Mouse (Mus musculus) midbrain, postnatal 0 days (tissue): ENCODE measurements around the gene Cpne2. TPM values are rescaled to one million over a fixed set of nuclear protein-coding genes. Genes with fewer than 3 reads are reported as not detected.

Experiments used
- ATAC-seq: fragments of 200-750 bp; cut with Nextera tagmentation; 2 replicates; pipeline ENCODE4 v1.8.0; 2017; ENCODE audit warnings: moderate number of reproducible peaks, mild to moderate bottlenecking, moderate TSS enrichment, moderate library complexity; ENCODE audit not compliant: low FRiP score
- DNase-seq: peaks from one replicate; pipeline ENCODE4 v3.0.0-alpha.2; 2015; ENCODE audit warnings: low spot score
- H3K27ac ChIP-seq: fragments of 300-500 bp; sonication (generic); 2 replicates; pipeline ENCODE4 v1.5.1; 2014; ENCODE audit warnings: low read depth, mild to moderate bottlenecking, low read length, mixed read lengths
- H3K27me3 ChIP-seq: fragments of 300-500 bp; sonication (generic); 2 replicates; pipeline ENCODE4 v1.6.1; 2014; ENCODE audit warnings: low read length, control low read depth, mixed read lengths; ENCODE audit not compliant: insufficient read depth
- H3K36me3 ChIP-seq: fragments of 300-500 bp; sonication (generic); 2 replicates; pipeline ENCODE4 v1.6.1; 2014; ENCODE audit warnings: low read length, control low read depth, mixed read lengths; ENCODE audit not compliant: insufficient read depth
- H3K4me1 ChIP-seq: fragments of 300-500 bp; sonication (generic); 2 replicates; pipeline ENCODE4 v1.6.1; 2014; ENCODE audit warnings: mild to moderate bottlenecking, control low read depth, antibody characterized with exemption, low read length, mixed read lengths; ENCODE audit not compliant: insufficient read depth
- H3K4me2 ChIP-seq: fragments of 300-500 bp; sonication (generic); 2 replicates; pipeline ENCODE4 v1.6.1; 2014; ENCODE audit warnings: low read depth, mild to moderate bottlenecking, low read length, mixed read lengths; ENCODE audit not compliant: poor library complexity, severe bottlenecking
- H3K4me3 ChIP-seq: fragments of 300-500 bp; sonication (generic); 2 replicates; pipeline ENCODE4 v1.5.1; 2014; ENCODE audit warnings: low read depth, mild to moderate bottlenecking, low read length, moderate library complexity
- H3K9ac ChIP-seq: fragments of 300-500 bp; sonication (generic); replicated peaks from 2 replicates; pipeline ENCODE4 v1.6.1; 2014; ENCODE audit warnings: mild to moderate bottlenecking, low read length, moderate library complexity, mixed read lengths; ENCODE audit not compliant: poor library complexity, severe bottlenecking
- H3K9me3 ChIP-seq: fragments of 300-500 bp; sonication (generic); 2 replicates; pipeline ENCODE4 v1.6.1; 2016; ENCODE audit warnings: low read length, control low read depth
- CTCF ChIP-seq: IDR thresholded peaks from 2 replicates; pipeline ENCODE4 v1.5.1; 2016; ENCODE audit warnings: antibody characterized with exemption, mild to moderate bottlenecking
- WGBS: fragments of 180-500 bp; shearing (Covaris S2); extraction: QIAGEN DNeasy Blood & Tissue Kit; methylation state at CpG from one replicate; pipeline ENCODE4 v1.1.7; 2014; 5-methylcytosine and 5-hydroxymethylcytosine counted together
- polyA plus RNA-seq: library from polyadenylated mRNA; unstranded; fragments of >200 nt; fragmentation: Nextera tagmentation; extraction: Ambion mirVana; gene quantifications from 2 replicates; pipeline ENCODE4 v1.2.1, GENCODE M21; 2015
- total RNA-seq: library from RNA; depleted of rRNA; stranded (reverse); fragments of >200 nt; gene quantifications from 2 replicates; pipeline ENCODE4 v1.2.3, GENCODE M21; 2014

Gene Cpne2
- total and polyA plus RNA-seq, 2 experiments from 2014 or later = 43.3 to 46.3 TPM

- ATAC-seq (no peak), DNase-seq (peak; percentile 51)
- Histone ChIP-seq H3K9me3 (no peaks in the 10 kb centered on the region), H3K27me3 (0 out of 2 replicates have a peak, but pooled peaks cover 7% of the 10 kb centered on the region), H3K9ac (no peak overlapping the region), H3K36me3 (no peaks in the 10 kb centered on the region), H3K4me1 (no peaks in the 10 kb centered on the region; the same call in 1 of the 2 replicates), H3K4me2 (no peak overlapping the region), H3K27ac (no peak overlapping the region), H3K4me3 (no peak overlapping the region)
- no peak for TF ChIP-seq CTCF
- 60% methylated on average over 2 of the region's 2 CpGs for WGBS
These were observed 4.7 kb downstream of the Cpne2 start for GRCm38 (mm10) chr8:94537456-94537855.

DNA sequence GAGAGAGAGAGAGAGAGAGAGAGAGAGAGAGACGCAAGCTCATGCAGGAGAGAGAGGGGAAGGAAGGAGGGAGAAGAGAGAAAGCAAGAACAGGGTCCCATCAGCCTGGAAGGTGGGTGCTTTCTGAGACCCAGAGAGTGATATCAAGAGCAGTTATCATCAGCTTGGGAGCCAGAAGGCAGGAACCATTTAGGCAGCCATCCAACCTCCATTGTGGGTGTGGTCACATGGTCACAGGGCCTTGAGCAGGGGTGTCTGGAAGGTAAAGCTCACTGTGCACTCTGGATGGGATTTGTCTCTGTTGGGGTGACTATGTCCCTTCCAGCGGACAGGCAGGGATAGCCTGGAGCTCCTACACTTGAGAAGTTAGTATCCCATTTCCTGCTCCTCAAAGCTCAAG is 7.2 kb downstream of the Cpne2 start:
- Histone ChIP-seq H3K4me2 (no peak overlapping the region), H3K9me3 (no peaks in the 10 kb centered on the region), H3K4me1 (no peaks in the 10 kb centered on the region), H3K27ac (no peak overlapping the region), H3K4me3 (no peak overlapping the region), H3K9ac (no peak overlapping the region), H3K27me3 (no peaks in the 10 kb centered on the region), H3K36me3 (no peaks in the 10 kb centered on the region)
- TF ChIP-seq CTCF = no peak
- no peak for ATAC-seq
- no peak for DNase-seq
- WGBS = 72% methylated on average over 2 of the region's 2 CpGs

GRCm38 (mm10) chr8:94540889-94541795 is 8.4 kb downstream of the Cpne2 start:
- no peak overlapping the region for H3K4me2 ChIP-seq
- WGBS = 68% methylated on average over 18 of the region's 18 CpGs
- H3K27me3 ChIP-seq = no peaks in the 10 kb centered on the region
- H3K27ac ChIP-seq = no peak overlapping the region
- no peaks in the 10 kb centered on the region for H3K4me1 ChIP-seq
- H3K36me3 ChIP-seq = no peaks in the 10 kb centered on the region
- no peaks in the 10 kb centered on the region for H3K9me3 ChIP-seq
- ATAC-seq (no peak), DNase-seq (no peak)
- H3K9ac ChIP-seq = no peak overlapping the region
- no peak for TF ChIP-seq CTCF
- H3K4me3 ChIP-seq = no peak overlapping the region

DNA sequence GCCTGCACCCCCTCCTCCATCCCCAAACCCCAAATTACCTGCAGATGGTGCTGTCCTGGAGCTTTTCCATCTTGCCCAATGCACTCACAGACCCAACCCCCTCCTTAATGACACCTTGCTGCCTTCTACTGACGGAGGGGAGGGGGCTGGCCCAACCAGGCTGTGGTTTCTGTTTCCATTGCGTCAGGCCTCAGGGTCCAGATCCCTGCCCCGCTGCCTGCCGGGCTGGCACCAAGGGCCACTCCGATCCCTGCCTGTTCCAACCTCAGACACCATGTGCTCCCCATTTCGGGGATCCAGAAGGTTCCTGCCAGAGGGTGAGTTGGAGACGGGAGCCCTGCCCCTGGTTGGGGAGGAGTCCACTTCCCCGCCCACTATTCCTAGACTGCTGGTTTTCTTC is 11.2 kb downstream of the Cpne2 start:
- H3K9ac ChIP-seq = no peak overlapping the region
- H3K4me3 ChIP-seq = no peak overlapping the region
- H3K4me2 ChIP-seq = no peak overlapping the region
- H3K36me3 ChIP-seq = no peaks in the 10 kb centered on the region
- H3K27ac ChIP-seq = no peak overlapping the region
- TF ChIP-seq CTCF = no peak
- ATAC-seq (0 out of 2 replicates have a peak, but pooled peaks have one; percentile 12), DNase-seq (no peak)
- no peaks in the 10 kb centered on the region for H3K27me3 ChIP-seq
- no peaks in the 10 kb centered on the region for H3K9me3 ChIP-seq
- H3K4me1 ChIP-seq = no peaks in the 10 kb centered on the region
- 83% methylated on average over 8 of the region's 8 CpGs for WGBS

GRCm38 (mm10) chr8:94549041-94549440 is 16.3 kb downstream of the Cpne2 start:
- no peaks in the 10 kb centered on the region for H3K27me3 ChIP-seq
- DNase-seq (no peak), ATAC-seq (no peak)
- TF ChIP-seq CTCF = no peak
- H3K4me1 ChIP-seq = peaks cover 13% of the 10 kb centered on the region
- H3K4me2 ChIP-seq = no peak overlapping the region
- no peaks in the 10 kb centered on the region for H3K36me3 ChIP-seq
- H3K27ac ChIP-seq = 0 out of 2 replicates have a peak overlapping the region, but pooled peaks have one; percentile 7
- H3K9ac ChIP-seq = no peak overlapping the region
- no peaks in the 10 kb centered on the region for H3K9me3 ChIP-seq
- H3K4me3 ChIP-seq = no peak overlapping the region
- 52% methylated on average over 5 of the region's 5 CpGs for WGBS

DNA sequence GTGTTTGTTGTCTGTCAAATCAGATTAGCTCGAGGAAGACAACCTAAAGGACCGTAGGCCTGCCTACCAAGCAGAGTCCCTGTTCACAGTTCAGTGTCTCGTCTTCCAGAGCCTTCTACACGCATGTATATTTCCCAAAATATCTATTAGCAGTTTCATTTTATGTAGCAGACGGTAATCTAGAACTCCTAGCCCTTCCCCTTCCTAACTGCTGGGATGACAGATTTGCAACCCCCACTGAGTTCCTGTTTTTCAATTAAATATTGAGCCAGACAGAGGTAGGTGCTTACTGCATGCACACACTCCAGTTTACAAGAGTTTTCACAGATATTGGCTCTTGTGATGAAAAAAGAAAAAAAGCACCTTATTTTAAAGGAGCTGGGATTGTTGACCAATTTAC is 16.7 kb downstream of the Cpne2 start:
- H3K9ac ChIP-seq = no peak overlapping the region
- H3K9me3 ChIP-seq = no peaks in the 10 kb centered on the region
- 0 out of 2 replicates have a peak overlapping the region, but pooled peaks have one; percentile 7 for H3K27ac ChIP-seq
- 30% methylated on average over 5 of the region's 5 CpGs for WGBS
- H3K4me1 ChIP-seq = peaks cover 13% of the 10 kb centered on the region
- no peak overlapping the region for H3K4me3 ChIP-seq
- no peaks in the 10 kb centered on the region for H3K36me3 ChIP-seq
- TF ChIP-seq CTCF = no peak
- ATAC-seq (no peak), DNase-seq (no peak)
- H3K4me2 ChIP-seq = no peak overlapping the region
- no peaks in the 10 kb centered on the region for H3K27me3 ChIP-seq
